Mouse (Mus musculus) embryo, embryonic 11 days (tissue): ENCODE data around the gene Snx7.

Experiments
- DNase-seq: peaks from one replicate; pipeline ENCODE4 v3.0.0-alpha.2; 2015

The Snx7 gene

DNA sequence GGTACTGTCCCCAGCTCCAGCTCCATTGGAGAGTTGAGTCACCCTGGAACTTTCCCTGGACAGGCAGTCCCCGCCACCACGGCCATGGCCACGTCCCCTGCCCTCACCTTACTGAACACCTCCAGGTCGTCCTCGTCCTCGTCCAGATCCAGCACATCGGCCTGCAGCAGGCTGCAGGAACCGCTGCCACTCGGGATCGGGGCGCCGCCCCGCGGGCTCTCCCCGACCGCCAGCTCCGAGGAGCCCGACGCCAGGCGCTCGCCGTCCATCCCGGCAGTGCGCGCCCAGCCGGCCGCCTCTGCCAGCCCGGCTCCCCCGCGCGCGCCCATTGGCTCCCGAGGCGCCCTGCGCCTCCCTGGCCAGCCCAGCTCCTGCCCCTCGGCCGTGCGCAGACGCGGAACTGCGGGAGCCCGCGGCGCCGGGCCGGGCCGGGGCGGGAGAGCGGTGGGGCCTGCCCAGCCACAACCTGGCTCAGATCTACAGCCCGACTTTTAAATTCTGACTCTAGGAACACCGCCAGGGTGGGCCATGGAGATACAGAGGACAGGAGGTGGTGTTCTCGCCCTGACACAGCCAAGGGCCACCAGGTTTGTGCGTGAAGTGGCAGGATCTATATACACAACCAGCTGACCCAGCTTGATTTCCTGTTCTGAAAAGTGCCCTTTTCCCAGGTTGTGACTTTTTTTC, at the start of gene Snx7:
Gene Snx7 (minus strand): TSS at position 300 of the 687 bp plus-strand sequence.
- DNase-seq = peak; percentile 93

DNA sequence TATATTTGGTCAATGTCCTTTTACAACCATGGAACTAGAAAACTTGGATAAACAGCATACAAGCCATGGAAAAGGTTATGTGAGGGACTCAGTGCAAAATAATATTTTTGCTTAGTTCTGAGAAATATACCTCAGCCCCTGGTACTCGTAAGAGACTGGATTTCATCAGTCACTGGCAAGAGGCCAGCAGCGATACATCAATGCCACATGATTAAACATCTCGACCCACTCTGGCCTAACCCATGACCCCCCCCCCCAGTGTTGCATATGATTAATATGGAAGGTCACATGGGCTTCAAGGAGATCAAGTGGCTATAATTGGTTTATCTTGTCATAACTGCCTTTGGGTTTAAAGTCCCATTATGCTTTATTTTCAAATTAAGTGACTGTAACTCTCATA, 46.7 kb upstream of the Snx7 start:
- DNase-seq = no peak

DNA sequence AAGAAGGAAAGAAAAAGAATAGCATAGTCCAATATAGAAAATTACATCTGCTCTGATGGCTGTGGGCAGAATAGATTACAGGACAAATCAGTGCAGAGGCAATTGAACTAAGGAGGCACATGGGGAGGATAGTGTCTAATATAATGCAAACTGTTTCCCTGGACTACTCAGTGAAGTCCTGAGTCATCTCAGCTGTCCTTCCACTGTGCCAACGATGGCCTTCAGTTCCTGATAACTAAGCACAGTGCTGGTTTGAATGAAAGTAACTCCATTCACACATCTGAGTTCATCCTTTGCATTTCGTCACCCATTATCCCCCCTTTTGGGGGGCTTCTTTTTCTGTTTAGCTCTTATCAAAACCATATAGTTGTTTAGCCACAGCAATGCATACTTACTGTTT, 25.0 kb upstream of the Snx7 start:
- DNase-seq = no peak

DNA sequence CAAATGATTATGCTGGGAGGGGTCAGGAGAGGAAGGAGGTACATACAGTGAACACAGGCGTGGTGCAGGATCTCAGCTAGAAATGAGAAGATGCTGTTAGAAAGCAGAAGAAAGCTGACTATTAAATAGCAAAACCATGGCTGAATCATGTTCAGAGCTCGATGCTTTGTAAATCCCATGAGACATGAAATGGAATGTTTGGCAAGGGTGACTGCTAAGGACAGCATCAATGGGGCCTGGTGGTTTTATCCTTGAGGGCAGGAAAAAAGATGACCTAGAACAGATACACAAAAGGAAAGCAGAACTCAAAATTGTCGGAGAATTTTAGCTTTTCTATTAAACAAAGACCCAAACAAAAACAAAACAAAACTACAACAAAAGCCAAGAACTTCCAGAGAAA, 6.7 kb upstream of the Snx7 start:
- DNase-seq = no peak

DNA sequence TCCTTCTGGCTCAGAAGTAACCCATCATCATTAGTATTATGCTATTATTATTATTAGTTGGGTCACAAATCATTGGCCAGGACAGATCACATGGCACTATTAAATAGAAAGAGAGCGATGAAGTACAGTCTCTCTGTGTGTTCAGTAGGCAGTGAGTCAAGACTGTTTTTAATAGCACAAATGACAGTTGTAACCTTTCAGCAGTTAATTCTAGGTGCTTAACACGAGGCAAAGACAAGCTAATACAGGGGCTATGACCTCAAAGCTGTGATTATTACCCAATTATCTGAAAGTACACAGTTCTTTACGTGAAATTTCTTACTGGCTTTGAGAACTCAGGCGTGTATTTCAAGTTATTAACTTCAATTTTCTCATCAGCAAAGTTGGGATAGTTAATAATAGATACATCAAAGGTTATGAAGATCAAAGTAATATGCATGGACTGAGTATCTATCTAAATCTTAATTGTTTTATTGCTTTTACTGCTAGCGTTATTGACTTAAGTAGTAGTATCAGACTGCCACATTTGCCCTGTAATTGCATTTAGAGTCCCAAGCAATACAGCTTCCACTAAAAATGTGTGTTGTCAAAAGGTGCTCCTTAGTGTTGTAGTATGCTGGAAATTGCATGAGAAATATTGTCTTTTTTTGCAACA, 4.6 kb upstream of the Snx7 start:
- DNase-seq = no peak

- peak; percentile 20 for DNase-seq
Measured at GRCm38 (mm10) chr3:117869324-117869715, 584 bp upstream of the Snx7 start.

- no peak for DNase-seq
Measured at GRCm38 (mm10) chr3:117868091-117868490, 645 bp downstream of the Snx7 start.

DNA sequence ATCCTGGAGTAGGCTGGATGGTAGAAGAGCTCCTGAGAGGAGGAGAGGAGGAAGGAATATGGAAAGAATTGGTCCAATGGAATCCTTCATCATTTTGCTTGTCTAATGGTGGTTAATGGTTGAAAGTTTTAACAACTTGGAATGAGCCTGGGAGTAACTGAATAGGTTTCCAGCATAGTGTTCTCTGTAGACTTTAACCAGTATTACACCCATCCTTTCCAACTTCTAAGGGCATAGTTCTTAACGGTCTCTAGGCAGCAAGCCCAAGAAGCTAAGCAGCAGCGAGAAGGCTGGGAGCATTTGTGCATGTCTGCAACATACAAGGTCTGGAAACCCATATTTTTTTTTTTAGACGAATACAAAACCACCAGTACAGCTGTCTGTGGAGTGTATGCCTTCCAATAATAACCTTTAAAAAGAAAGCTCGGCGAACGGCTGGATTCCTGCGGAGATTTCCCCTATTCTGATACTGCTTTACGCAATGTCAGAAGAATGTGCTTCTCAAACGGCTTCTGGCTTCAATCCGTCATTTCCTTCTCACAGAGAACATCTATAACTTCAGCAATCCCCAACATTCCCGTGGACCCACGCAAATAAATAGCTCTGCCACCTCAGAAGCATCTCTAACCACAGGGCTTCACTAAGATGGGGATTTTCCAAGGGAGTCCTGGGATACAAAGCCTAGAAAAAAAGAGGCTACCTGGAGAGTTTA, 1.9 kb downstream of the Snx7 start:
- no peak for DNase-seq

DNA sequence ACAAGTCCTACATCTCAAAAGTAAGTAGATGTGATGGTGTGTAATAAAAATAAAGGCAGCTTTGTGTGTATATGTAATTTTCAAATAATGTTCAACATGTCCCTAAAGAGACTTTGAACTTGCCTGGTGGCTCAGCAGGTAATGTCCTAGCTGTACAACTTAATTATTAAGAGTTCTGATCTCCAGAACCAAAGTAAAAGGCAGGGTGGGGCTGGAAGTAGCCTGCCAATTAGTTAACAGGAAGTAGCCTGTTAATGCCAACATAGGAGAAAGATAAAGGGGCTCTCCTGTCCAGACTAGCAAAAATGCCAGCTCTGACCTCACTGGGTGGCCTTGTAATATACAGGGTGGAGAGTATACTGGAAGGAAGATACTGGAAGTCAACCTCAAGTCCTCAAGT, 3.1 kb downstream of the Snx7 start:
- DNase-seq = no peak

GRCm38 (mm10) chr3:117862951-117863350, 5.8 kb downstream of the Snx7 start:
- no peak for DNase-seq

DNA sequence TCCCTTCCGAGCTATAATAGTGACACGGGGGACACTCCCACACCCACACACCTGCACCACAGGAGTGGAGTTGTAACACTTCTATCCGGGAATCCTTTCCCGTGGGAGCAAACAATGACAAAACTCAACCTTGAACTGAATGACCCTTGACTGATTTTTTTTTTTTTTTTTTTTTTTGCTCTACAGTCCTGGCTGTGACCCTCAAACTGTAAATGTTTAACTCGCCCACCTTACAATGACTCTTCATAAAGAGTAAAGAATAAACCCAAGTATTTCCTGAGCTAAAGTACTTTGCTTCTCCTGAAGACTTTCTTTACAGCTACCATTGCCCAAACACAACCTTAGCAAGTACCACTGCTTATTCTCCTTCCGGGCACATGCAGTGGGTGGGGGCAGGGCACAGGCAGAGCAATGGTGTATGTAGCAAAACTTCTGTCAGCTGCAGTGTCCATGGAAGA, 6.7 kb downstream of the Snx7 start:
- DNase-seq = no peak

DNA sequence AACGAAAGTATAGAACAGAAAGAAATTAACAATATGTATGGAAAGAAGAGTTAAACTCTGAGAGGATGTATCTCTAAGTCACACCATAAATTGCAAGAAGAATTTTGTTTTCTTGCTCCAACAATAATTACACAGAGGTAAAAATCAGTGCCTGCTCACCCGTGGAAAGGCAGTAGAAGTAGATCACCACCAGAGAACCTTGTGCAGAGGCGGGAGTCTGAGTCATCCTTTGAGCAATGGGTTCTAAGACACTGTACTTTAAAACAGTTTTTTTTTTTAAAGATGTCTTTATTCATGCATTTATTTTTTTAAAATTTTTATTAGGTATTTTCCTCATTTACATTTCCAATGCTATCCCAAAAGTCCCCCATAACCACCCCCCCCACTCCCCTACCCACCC, 9.7 kb downstream of the Snx7 start:
- no peak for DNase-seq

DNA sequence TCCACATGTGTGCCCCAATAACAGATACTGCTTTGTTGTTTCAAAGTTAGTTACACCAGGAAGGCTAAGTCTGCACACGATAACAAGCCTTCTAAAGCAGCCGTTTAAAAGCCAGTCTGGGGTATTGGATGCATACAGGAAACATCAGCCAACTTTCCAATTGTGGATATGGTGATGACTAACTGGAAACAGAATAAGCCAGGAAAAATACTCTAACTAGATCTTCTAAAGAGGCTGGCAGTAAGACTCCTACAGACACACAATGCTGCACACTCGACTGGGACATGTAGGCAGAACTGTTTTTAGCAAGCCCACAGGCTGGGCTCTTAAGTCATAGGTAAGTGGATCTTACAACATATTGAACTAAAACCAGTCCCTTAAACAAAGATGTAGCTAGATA, 15.0 kb downstream of the Snx7 start:
- no peak for DNase-seq

DNA sequence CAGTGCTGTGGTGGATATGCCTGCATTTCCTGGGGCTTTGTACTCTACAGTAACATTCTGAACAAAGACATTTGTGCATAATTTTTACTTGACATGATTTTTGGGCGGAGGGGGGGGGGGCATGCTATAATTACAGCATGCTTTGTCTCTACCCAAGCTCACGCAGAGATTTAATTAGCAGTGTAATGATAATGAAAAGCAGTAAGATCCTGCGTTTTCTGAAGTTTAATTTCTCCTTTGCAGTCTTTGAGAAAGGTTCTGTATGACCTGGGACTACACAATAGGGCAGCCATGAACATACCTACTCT, 16.7 kb downstream of the Snx7 start:
- no peak for DNase-seq

- no peak for DNase-seq
Measured at GRCm38 (mm10) chr3:117851278-117852053, 17.3 kb downstream of the Snx7 start.

DNA sequence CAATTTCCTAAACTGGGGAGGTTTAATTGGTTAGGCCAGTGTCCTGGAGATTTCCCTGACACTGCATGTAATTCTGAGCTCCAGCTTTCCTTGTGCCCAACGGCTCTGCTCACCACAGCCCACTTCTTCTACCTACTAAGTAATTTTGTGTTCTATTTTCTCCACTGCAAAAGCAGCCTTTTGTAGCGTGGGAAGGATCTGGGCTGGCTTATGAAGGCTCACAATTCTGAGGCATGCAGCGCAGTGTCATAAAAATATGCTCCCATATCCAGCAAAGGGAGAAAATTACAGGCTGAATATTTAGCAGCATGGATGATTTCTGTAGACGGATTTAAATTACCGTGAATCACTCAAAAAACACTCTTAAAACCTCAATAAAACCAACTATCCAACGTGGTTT, 19.9 kb downstream of the Snx7 start:
- no peak for DNase-seq

DNA sequence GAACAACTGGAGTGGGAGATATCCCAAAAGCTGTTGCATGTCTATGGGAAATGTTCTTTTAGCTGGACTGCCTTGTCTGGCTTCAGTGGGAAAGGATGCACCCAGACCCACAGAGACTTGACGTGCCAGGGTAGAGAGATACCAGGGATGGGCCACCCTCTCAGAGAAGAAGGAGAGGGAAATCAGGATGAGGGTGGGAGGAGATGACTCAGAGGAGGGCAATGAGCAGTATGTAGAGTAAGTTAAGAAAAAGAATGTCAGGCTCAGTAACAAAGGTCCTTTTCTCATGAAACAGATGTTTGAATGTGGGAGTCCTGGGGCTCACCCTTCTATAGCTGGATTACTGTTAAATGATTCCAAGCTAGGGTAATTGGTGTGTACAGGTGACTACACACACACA, 26.1 kb downstream of the Snx7 start:
- no peak for DNase-seq

- DNase-seq = no peak
Measured at GRCm38 (mm10) chr3:117839867-117840545, 28.7 kb downstream of the Snx7 start.

GRCm38 (mm10) chr3:117838020-117838419, 30.7 kb downstream of the Snx7 start:
- no peak for DNase-seq

GRCm38 (mm10) chr3:117826486-117827200, 42.1 kb downstream of the Snx7 start:
- DNase-seq = peak; percentile 52

DNA sequence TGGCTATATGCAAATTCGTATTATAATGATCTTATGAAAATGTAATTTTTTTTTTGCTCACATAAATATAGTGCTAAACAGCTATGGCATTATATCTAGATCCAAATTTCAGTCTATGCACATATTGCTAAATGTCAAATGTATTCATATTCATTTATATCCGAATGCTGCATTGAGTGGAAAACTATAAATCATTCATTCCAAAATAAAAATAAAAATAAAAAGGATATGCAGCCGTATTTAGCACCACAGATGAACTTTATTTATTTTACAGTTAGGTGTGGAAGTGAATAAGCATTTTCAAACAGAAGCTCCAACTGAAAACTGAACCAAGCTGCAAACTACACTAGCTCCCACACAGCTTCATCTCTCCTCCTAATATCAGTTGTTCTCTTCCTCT, 45.5 kb downstream of the Snx7 start:
- DNase-seq = no peak

GRCm38 (mm10) chr3:117817635-117818034, 51.1 kb downstream of the Snx7 start:
- no peak for DNase-seq
